Mouse (Mus musculus): Measurements from ENCODE around the gene Sowahd. TPM values are rescaled to one million over a fixed set of nuclear protein-coding genes. Genes with fewer than 3 reads are reported as not detected.
A peak's percentile ranks its signal among the peaks of the same experiment; 100 is the strongest.

Gene Sowahd
- 0.11 TPM in 1 of 2 replicates, not detected in the other for polyA plus RNA-seq (2015; fragmentation: Nextera tagmentation; extraction: Ambion mirVana)

- no peak for TF ChIP-seq CTCF (IDR thresholded peaks at IDR 0.05; ENCODE audit: low read depth)
- H3K36me3 ChIP-seq (ENCODE audit: insufficient read depth, low read length): no peaks in the 10 kb centered on the region
- H3K4me1 ChIP-seq (replicated peaks; ENCODE audit: insufficient read depth, low read length): no peaks in the 10 kb centered on the region; the same call in 1 of the 2 replicates
- H3K27ac ChIP-seq: no peak within 1 kb of the TSS
- H3K27me3 ChIP-seq (ENCODE audit: insufficient read depth, low read length): peaks cover 6% of the 10 kb centered on the region; the same call in 1 of the 2 replicates
- peak within 1 kb of the TSS; percentile 26 for H3K4me3 ChIP-seq (replicated peaks; ENCODE audit: low read depth, low read length)
- no peak for DNase-seq (ENCODE audit: low spot score)
- H3K4me2 ChIP-seq (ENCODE audit: low read length): peak within 1 kb of the TSS; percentile 57
- no peak for ATAC-seq (replicated peaks; ENCODE audit: low FRiP score, low read depth)
- 23% methylated on average over 37 of the region's 38 CpGs for WGBS
- no peaks in the 10 kb centered on the region for H3K9me3 ChIP-seq (replicated peaks; ENCODE audit: low read length)
- no peak within 1 kb of the TSS for H3K9ac ChIP-seq (ENCODE audit: low read depth, low read length)
Observed at GRCm38 (mm10) chrX:37048066-37048889, at the start of gene Sowahd. Gene Sowahd, plus strand, starts transcription at chrX:37048845.

DNA sequence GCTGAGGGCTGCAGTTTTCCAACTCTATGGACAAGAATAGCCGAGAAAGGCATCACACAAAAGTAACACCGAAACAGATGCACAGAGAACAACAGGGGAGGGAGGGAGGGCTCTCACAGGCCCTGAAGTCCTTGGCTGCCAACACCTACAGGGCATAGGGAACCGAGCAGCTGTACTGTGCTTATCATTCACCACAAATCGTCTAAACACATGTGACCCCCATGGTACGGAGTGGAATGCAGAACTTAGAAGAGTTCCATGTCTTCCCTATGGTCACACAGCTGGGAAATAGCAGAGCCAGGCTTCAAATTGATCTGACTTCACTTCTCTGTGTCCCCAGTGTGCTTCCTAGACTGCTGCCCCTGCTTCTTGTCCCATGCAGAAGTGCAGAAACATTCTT, 34.8 kb upstream of the Sowahd start:
- DNase-seq (ENCODE audit: low spot score) (no peak), ATAC-seq (replicated peaks; ENCODE audit: low FRiP score, low read depth) (no peak)
- Histone ChIP-seq H3K9me3 (replicated peaks; ENCODE audit: low read length) (no peaks in the 10 kb centered on the region), H3K4me2 (ENCODE audit: low read length) (no peak overlapping the region), H3K27me3 (ENCODE audit: insufficient read depth, low read length) (no peaks in the 10 kb centered on the region), H3K9ac (ENCODE audit: low read depth, low read length) (no peak overlapping the region), H3K4me1 (replicated peaks; ENCODE audit: insufficient read depth, low read length) (no peaks in the 10 kb centered on the region), H3K4me3 (replicated peaks; ENCODE audit: low read depth, low read length) (no peak overlapping the region), H3K27ac (no peak overlapping the region), H3K36me3 (ENCODE audit: insufficient read depth, low read length) (no peaks in the 10 kb centered on the region)
- no peak for TF ChIP-seq CTCF (IDR thresholded peaks at IDR 0.05; ENCODE audit: low read depth)
- WGBS: 76% methylated on average over 5 of the region's 5 CpGs

DNA sequence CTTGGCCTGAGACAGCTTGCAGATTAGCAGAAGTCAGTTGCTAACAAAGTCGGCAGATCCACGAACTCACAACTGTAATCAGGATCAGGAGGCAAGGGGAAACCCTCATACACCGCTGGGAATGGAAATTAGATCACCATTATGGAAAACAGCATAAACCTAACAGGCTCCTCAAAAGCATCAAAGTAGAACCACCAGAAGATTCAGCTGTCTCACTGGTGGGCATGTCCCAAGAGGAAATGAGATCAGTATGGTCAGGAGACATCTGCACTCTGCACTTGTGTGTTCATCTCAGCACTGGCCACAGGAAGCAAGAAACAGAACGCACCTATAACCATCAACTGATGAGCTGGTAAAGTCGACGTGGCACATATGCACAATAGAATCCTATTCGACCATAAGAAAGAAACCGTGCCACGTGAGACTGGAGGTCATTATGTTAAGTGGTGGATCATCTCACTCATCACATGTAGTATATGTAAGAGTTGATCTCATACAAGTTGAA, 30.4 kb upstream of the Sowahd start:
- ATAC-seq (replicated peaks; ENCODE audit: low FRiP score, low read depth) (no peak), DNase-seq (ENCODE audit: low spot score) (no peak)
- no peak overlapping the region for H3K27ac ChIP-seq
- no peak overlapping the region for H3K9ac ChIP-seq (ENCODE audit: low read depth, low read length)
- H3K9me3 ChIP-seq (replicated peaks; ENCODE audit: low read length): no peaks in the 10 kb centered on the region
- WGBS: 89% methylated on average over 9 of the region's 9 CpGs
- no peaks in the 10 kb centered on the region for H3K4me1 ChIP-seq (replicated peaks; ENCODE audit: insufficient read depth, low read length)
- H3K4me2 ChIP-seq (ENCODE audit: low read length): no peak overlapping the region
- no peak for TF ChIP-seq CTCF (IDR thresholded peaks at IDR 0.05; ENCODE audit: low read depth)
- H3K36me3 ChIP-seq (ENCODE audit: insufficient read depth, low read length): no peaks in the 10 kb centered on the region
- H3K27me3 ChIP-seq (ENCODE audit: insufficient read depth, low read length): no peaks in the 10 kb centered on the region
- no peak overlapping the region for H3K4me3 ChIP-seq (replicated peaks; ENCODE audit: low read depth, low read length)

DNA sequence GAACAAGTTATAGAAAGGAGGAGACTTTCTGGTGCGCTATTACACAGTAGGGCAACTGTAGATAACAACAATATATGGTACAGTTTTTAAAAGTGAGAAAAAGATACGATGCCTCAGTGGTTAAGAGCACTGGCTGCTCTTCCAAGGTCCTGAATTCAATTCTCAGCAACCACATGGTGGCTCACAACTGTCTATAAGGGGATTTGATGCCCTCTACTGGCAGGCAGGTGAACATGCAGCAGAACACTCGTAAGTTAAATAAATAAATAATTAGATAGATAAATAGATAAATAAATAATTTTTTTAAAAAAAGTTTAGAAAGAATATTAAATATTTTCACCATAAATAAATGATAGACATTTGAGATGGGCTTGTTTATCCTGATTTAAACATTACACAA, 29.6 kb upstream of the Sowahd start:
- ATAC-seq (replicated peaks; ENCODE audit: low FRiP score, low read depth) (no peak), DNase-seq (ENCODE audit: low spot score) (peak; percentile 3)
- TF ChIP-seq CTCF (IDR thresholded peaks at IDR 0.05; ENCODE audit: low read depth): peak; percentile 45; the same call in 1 of the 2 replicates
- Histone ChIP-seq H3K9ac (ENCODE audit: low read depth, low read length) (no peak overlapping the region), H3K4me1 (replicated peaks; ENCODE audit: insufficient read depth, low read length) (no peaks in the 10 kb centered on the region), H3K36me3 (ENCODE audit: insufficient read depth, low read length) (no peaks in the 10 kb centered on the region), H3K4me2 (ENCODE audit: low read length) (no peak overlapping the region), H3K27ac (no peak overlapping the region), H3K4me3 (replicated peaks; ENCODE audit: low read depth, low read length) (no peak overlapping the region), H3K27me3 (ENCODE audit: insufficient read depth, low read length) (no peaks in the 10 kb centered on the region), H3K9me3 (replicated peaks; ENCODE audit: low read length) (no peaks in the 10 kb centered on the region)
- WGBS: 59% methylated on average over 3 of the region's 3 CpGs

GRCm38 (mm10) chrX:37022690-37023089, 26.0 kb upstream of the Sowahd start:
- no peak overlapping the region for H3K9ac ChIP-seq (ENCODE audit: low read depth, low read length)
- TF ChIP-seq CTCF (IDR thresholded peaks at IDR 0.05; ENCODE audit: low read depth): peak; percentile 83
- no peaks in the 10 kb centered on the region for H3K27me3 ChIP-seq (ENCODE audit: insufficient read depth, low read length)
- ATAC-seq (replicated peaks; ENCODE audit: low FRiP score, low read depth) (no peak), DNase-seq (ENCODE audit: low spot score) (peak; percentile 64)
- H3K4me1 ChIP-seq (replicated peaks; ENCODE audit: insufficient read depth, low read length): no peaks in the 10 kb centered on the region
- H3K27ac ChIP-seq: no peak overlapping the region
- H3K4me2 ChIP-seq (ENCODE audit: low read length): no peak overlapping the region
- H3K4me3 ChIP-seq (replicated peaks; ENCODE audit: low read depth, low read length): no peak overlapping the region
- WGBS: 17% methylated on average over 3 of the region's 3 CpGs
- H3K9me3 ChIP-seq (replicated peaks; ENCODE audit: low read length): no peaks in the 10 kb centered on the region
- H3K36me3 ChIP-seq (ENCODE audit: insufficient read depth, low read length): no peaks in the 10 kb centered on the region

GRCm38 (mm10) chrX:37023652-37024309, 24.9 kb upstream of the Sowahd start:
- no peaks in the 10 kb centered on the region for H3K27me3 ChIP-seq (ENCODE audit: insufficient read depth, low read length)
- no peaks in the 10 kb centered on the region for H3K9me3 ChIP-seq (replicated peaks; ENCODE audit: low read length)
- H3K27ac ChIP-seq: no peak overlapping the region
- 70% methylated on average over 10 of the region's 10 CpGs for WGBS
- no peaks in the 10 kb centered on the region for H3K36me3 ChIP-seq (ENCODE audit: insufficient read depth, low read length)
- no peak for TF ChIP-seq CTCF (IDR thresholded peaks at IDR 0.05; ENCODE audit: low read depth)
- no peak for DNase-seq (ENCODE audit: low spot score)
- ATAC-seq (replicated peaks; ENCODE audit: low FRiP score, low read depth): no peak
- H3K4me3 ChIP-seq (replicated peaks; ENCODE audit: low read depth, low read length): no peak overlapping the region
- H3K4me2 ChIP-seq (ENCODE audit: low read length): no peak overlapping the region
- H3K4me1 ChIP-seq (replicated peaks; ENCODE audit: insufficient read depth, low read length): no peaks in the 10 kb centered on the region
- no peak overlapping the region for H3K9ac ChIP-seq (ENCODE audit: low read depth, low read length)

All from kidney, postnatal 0 days (tissue).